Mouse (Mus musculus) heart, embryonic 12.5 days (tissue): Measurements from ENCODE around the gene Lekr1. TPM values are rescaled to one million over a fixed set of nuclear protein-coding genes. Genes with fewer than 3 reads are reported as not detected.

Experiments used
- ATAC-seq: fragments of 200-750 bp; cut with Nextera tagmentation; 2 replicates; pipeline ENCODE4 v1.8.0; 2017; ENCODE audit warnings: moderate TSS enrichment, moderate library complexity; ENCODE audit not compliant: insufficient number of reproducible peaks, low FRiP score
- H3K27ac ChIP-seq: fragments of 300-500 bp; sonication (generic); 2 replicates; pipeline ENCODE4 v1.5.1; 2016; ENCODE audit warnings: mild to moderate bottlenecking, moderate library complexity; ENCODE audit not compliant: poor library complexity, severe bottlenecking
- H3K27me3 ChIP-seq: fragments of 300-500 bp; sonication (generic); replicated peaks from 2 replicates; pipeline ENCODE4 v1.6.1; 2016; ENCODE audit warnings: mild to moderate bottlenecking, moderate library complexity
- H3K36me3 ChIP-seq: fragments of 300-500 bp; sonication (generic); 2 replicates; pipeline ENCODE4 v1.6.1; 2016; ENCODE audit warnings: mild to moderate bottlenecking, moderate library complexity
- H3K4me1 ChIP-seq: fragments of 300-500 bp; sonication (generic); replicated peaks from 2 replicates; pipeline ENCODE4 v1.6.1; 2016; ENCODE audit warnings: mild to moderate bottlenecking
- H3K4me2 ChIP-seq: fragments of 300-500 bp; sonication (generic); 2 replicates; pipeline ENCODE4 v1.6.1; 2016; ENCODE audit warnings: mild to moderate bottlenecking, moderate library complexity
- H3K4me3 ChIP-seq: fragments of 300-500 bp; sonication (generic); 2 replicates; pipeline ENCODE4 v1.5.1; 2016; ENCODE audit warnings: mild to moderate bottlenecking
- H3K9ac ChIP-seq: fragments of 300-500 bp; sonication (generic); 2 replicates; pipeline ENCODE4 v1.6.1; 2016; ENCODE audit warnings: mild to moderate bottlenecking, moderate library complexity
- H3K9me3 ChIP-seq: fragments of 300-500 bp; sonication (generic); replicated peaks from 2 replicates; pipeline ENCODE4 v1.6.1; 2016; ENCODE audit warnings: mild to moderate bottlenecking, moderate library complexity
- WGBS: fragments of 180-500 bp; shearing (Covaris S2); methylation state at CpG from one replicate; pipeline ENCODE4 v1.1.7; 2016; 5-methylcytosine and 5-hydroxymethylcytosine counted together
- polyA plus RNA-seq: library from polyadenylated mRNA; unstranded; fragments of >200 nt; fragmentation: Nextera tagmentation; extraction: Ambion mirVana; gene quantifications from 2 replicates; pipeline ENCODE4 v1.2.1, GENCODE M21; 2016

The Lekr1 gene
- polyA plus RNA-seq, 1 experiment from 2014 or later = 6.9 TPM

GRCm38 (mm10) chr3:65690850-65691249 lies 24.8 kb downstream of the Lekr1 start:
- H3K27ac ChIP-seq = no peak overlapping the region
- no peak overlapping the region for H3K4me2 ChIP-seq
- H3K27me3 ChIP-seq = no peaks in the 10 kb centered on the region
- WGBS = 86% methylated on average over 2 of the region's 2 CpGs
- no peak overlapping the region for H3K9ac ChIP-seq
- 0 out of 2 replicates have a peak, but pooled peaks cover 7% of the 10 kb centered on the region for H3K4me1 ChIP-seq
- peaks cover 4% of the 10 kb centered on the region; the same call in 1 of the 2 replicates for H3K9me3 ChIP-seq
- ATAC-seq = no peak
- no peak overlapping the region for H3K4me3 ChIP-seq
- no peaks in the 10 kb centered on the region for H3K36me3 ChIP-seq

DNA sequence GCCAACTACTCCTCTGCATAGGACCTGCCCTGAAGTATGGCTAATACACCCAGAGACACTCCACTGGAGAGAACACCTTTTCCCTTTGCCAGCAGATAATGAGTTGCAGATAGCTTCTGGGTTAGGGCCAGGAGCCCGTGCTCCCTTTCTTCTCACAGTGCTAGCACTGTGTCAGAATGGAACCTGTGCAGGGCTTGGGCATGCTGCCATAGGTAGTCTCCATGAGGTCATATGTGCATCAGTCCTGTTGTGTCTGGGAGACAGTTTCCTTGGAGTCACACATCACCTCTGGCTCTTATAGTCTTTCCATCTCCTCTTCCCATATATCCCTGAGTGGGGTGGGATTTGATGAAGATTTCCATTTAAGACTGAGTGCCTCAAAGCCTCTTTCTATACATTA lies 33.7 kb downstream of the Lekr1 start:
- no peaks in the 10 kb centered on the region for H3K9me3 ChIP-seq
- WGBS = 60% methylated on average over 1 of the region's 1 CpGs
- no peak overlapping the region for H3K27ac ChIP-seq
- H3K27me3 ChIP-seq = no peaks in the 10 kb centered on the region
- no peak for ATAC-seq
- H3K4me2 ChIP-seq = no peak overlapping the region
- H3K4me3 ChIP-seq = no peak overlapping the region
- H3K4me1 ChIP-seq = no peaks in the 10 kb centered on the region
- no peak overlapping the region for H3K9ac ChIP-seq
- no peaks in the 10 kb centered on the region for H3K36me3 ChIP-seq

DNA sequence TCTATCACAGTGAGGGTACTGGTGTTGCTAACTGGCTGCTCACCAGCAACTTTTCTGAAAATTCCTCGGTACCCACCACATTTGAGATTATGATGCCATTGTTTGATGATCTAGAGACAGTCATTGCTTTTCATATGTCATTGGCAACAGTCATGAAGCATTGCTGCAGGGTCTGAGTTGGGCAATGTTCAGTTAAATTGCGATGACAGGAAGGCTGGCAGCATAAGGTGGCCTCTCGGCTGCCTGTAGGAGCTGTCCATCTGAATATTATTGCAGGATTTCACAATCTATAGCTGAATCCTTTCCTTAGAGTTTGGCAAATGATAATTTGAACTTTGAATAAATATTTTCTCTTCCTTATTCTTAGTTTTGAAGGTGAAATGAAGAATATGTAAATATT lies 48.3 kb downstream of the Lekr1 start:
- WGBS = 76% methylated on average over 3 of the region's 3 CpGs
- Histone ChIP-seq H3K9ac (no peak overlapping the region), H3K4me1 (no peaks in the 10 kb centered on the region), H3K36me3 (no peaks in the 10 kb centered on the region), H3K4me2 (no peak overlapping the region), H3K4me3 (no peak overlapping the region), H3K27me3 (no peaks in the 10 kb centered on the region), H3K27ac (no peak overlapping the region), H3K9me3 (no peaks in the 10 kb centered on the region)
- no peak for ATAC-seq

DNA sequence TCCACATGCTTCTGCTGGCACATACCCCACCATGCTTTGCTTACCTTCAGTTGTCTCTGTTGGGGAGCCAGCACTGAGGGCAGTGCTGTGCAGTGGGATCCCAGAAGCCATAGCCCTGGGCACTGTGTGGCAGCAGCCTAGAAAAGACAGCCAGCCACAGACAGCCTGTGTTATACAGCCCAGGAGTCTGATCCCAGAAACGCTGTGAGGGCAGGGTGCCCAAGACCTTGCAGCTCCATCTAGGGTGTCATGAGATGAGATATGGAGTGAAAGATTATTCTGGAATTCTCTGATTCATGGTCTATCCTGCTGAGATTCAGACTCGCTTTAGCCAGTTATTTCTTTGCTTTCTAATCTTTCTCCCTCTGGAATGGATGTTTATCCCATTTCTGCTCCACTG lies 51.4 kb downstream of the Lekr1 start:
- Histone ChIP-seq H3K9me3 (no peaks in the 10 kb centered on the region), H3K4me2 (no peak overlapping the region), H3K27me3 (no peaks in the 10 kb centered on the region), H3K4me3 (no peak overlapping the region), H3K27ac (no peak overlapping the region), H3K4me1 (no peaks in the 10 kb centered on the region), H3K9ac (no peak overlapping the region), H3K36me3 (no peaks in the 10 kb centered on the region)
- WGBS = 60% methylated on average over 2 of the region's 2 CpGs
- no peak for ATAC-seq

GRCm38 (mm10) chr3:65722897-65723296 lies 56.9 kb downstream of the Lekr1 start:
- Histone ChIP-seq H3K36me3 (no peaks in the 10 kb centered on the region), H3K4me3 (no peak overlapping the region), H3K27me3 (no peaks in the 10 kb centered on the region), H3K4me1 (no peaks in the 10 kb centered on the region), H3K9ac (no peak overlapping the region), H3K9me3 (no peaks in the 10 kb centered on the region), H3K27ac (no peak overlapping the region), H3K4me2 (no peak overlapping the region)
- ATAC-seq = no peak
- WGBS = 75% methylated on average over 4 of the region's 4 CpGs

GRCm38 (mm10) chr3:65723664-65724063 lies 57.6 kb downstream of the Lekr1 start:
- Histone ChIP-seq H3K9ac (no peak overlapping the region), H3K9me3 (no peaks in the 10 kb centered on the region), H3K36me3 (no peaks in the 10 kb centered on the region), H3K4me3 (no peak overlapping the region), H3K4me2 (no peak overlapping the region), H3K4me1 (no peaks in the 10 kb centered on the region), H3K27me3 (no peaks in the 10 kb centered on the region), H3K27ac (no peak overlapping the region)
- no peak for ATAC-seq
- WGBS = 78% methylated on average over 4 of the region's 4 CpGs

GRCm38 (mm10) chr3:65737816-65738215 lies 71.8 kb downstream of the Lekr1 start:
- no peak for ATAC-seq
- no peaks in the 10 kb centered on the region for H3K9me3 ChIP-seq
- H3K27ac ChIP-seq = no peak overlapping the region
- no peak overlapping the region for H3K9ac ChIP-seq
- no peaks in the 10 kb centered on the region for H3K36me3 ChIP-seq
- no peaks in the 10 kb centered on the region for H3K27me3 ChIP-seq
- 66% methylated on average over 4 of the region's 4 CpGs for WGBS
- no peaks in the 10 kb centered on the region for H3K4me1 ChIP-seq
- no peak overlapping the region for H3K4me3 ChIP-seq
- H3K4me2 ChIP-seq = no peak overlapping the region

GRCm38 (mm10) chr3:65744936-65745335 lies 78.9 kb downstream of the Lekr1 start:
- 54% methylated on average over 4 of the region's 4 CpGs for WGBS
- Histone ChIP-seq H3K4me1 (no peaks in the 10 kb centered on the region), H3K27me3 (no peaks in the 10 kb centered on the region), H3K36me3 (no peaks in the 10 kb centered on the region), H3K27ac (no peak overlapping the region), H3K4me3 (no peak overlapping the region), H3K4me2 (no peak overlapping the region), H3K9ac (no peak overlapping the region), H3K9me3 (no peaks in the 10 kb centered on the region)
- no peak for ATAC-seq

DNA sequence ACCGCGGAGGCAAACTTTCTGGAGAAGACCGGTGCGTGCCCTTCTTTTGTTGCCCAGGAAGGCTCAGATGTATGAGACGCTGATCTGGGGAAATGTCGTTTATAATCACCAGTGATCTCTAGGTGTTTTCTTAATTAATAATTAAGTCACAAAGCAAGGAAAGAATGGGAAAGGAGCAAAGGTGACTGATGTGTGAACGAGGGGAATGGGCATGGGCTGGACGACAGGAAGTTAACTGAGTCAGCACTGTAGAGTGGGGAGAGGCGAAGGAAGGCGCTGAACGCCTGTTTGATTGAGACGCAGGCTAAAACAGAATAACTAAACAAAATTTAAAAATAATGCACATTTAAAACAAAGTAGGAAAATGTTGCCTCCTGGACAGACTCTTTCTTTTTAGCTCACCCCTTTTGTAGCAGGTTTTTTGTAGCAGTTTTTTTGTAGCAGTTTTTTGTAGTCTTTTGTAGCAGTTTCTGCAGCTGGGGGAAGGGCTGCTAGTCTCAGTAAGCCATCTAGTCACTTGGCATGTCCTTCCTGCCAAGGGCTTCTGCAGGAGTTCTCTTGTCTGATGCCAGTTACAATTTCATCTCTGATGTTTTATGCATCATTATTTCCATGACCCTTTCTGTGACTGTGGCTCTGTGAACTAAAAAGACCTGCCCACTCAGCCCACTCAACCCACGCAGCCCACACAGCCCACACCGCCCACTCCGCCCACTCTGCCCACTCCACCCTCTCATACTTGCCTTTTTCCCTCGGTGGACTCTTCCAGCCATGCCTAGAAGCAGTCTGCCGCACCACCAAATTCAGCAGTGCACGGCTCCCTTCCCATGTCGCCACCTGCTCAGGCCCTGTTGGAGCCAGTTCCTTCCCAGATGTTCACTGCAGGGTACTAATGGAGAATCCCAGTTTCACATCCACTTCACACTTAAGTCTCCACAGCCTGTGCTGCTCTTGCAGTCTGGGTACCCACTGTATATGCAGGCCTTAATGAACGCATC lies 98.8 kb downstream of the Lekr1 start:
- 74% methylated on average over 20 of the region's 20 CpGs for WGBS
- H3K27me3 ChIP-seq = no peaks in the 10 kb centered on the region
- no peak overlapping the region for H3K4me2 ChIP-seq
- H3K4me3 ChIP-seq = no peak overlapping the region
- H3K27ac ChIP-seq = no peak overlapping the region
- no peaks in the 10 kb centered on the region for H3K9me3 ChIP-seq
- H3K36me3 ChIP-seq = no peaks in the 10 kb centered on the region
- no peak for ATAC-seq
- no peaks in the 10 kb centered on the region for H3K4me1 ChIP-seq
- no peak overlapping the region for H3K9ac ChIP-seq

- H3K9me3 ChIP-seq = no peaks in the 10 kb centered on the region
- no peaks in the 10 kb centered on the region for H3K27me3 ChIP-seq
- H3K4me3 ChIP-seq = no peak overlapping the region
- no peaks in the 10 kb centered on the region for H3K36me3 ChIP-seq
- H3K4me2 ChIP-seq = no peak overlapping the region
- H3K27ac ChIP-seq = no peak overlapping the region
- H3K4me1 ChIP-seq = no peaks in the 10 kb centered on the region
- no peak for ATAC-seq
- no peak overlapping the region for H3K9ac ChIP-seq
Observed at GRCm38 (mm10) chr3:65766387-65766786, 100.4 kb downstream of the Lekr1 start.

GRCm38 (mm10) chr3:65767202-65767862 lies 101.3 kb downstream of the Lekr1 start:
- no peak overlapping the region for H3K4me2 ChIP-seq
- no peak overlapping the region for H3K9ac ChIP-seq
- no peaks in the 10 kb centered on the region for H3K36me3 ChIP-seq
- no peaks in the 10 kb centered on the region for H3K27me3 ChIP-seq
- H3K4me3 ChIP-seq = no peak overlapping the region
- WGBS = 86% methylated on average over 6 of the region's 6 CpGs
- no peak overlapping the region for H3K27ac ChIP-seq
- ATAC-seq = no peak
- no peaks in the 10 kb centered on the region for H3K9me3 ChIP-seq
- no peaks in the 10 kb centered on the region for H3K4me1 ChIP-seq
